Mouse (Mus musculus) CH12.LX (cell line): Measurements from ENCODE around the gene Skor1.

Experiments
- BHLHE40 ChIP-seq: IDR thresholded peaks from 2 replicates; pipeline ENCODE4 v1.6.1; 2011; ENCODE audit warnings: mild to moderate bottlenecking, low read depth, low read length, improper control_type of control experiment
- CTCF ChIP-seq, 2 experiments: IDR thresholded peaks in 1 of 2; conservative IDR thresholded peaks in 1 of 2; 2 replicates each; pipeline ENCODE4 v1.5.1; 2011 to 2012; ENCODE audit warnings: low read depth in 2 of 2, low read length in 2 of 2, improper control_type of control experiment in 1 of 2, inconsistent platforms in 1 of 2, mild to moderate bottlenecking in 1 of 2, moderate library complexity in 1 of 2
- POLR2A ChIP-seq: IDR thresholded peaks from 2 replicates; pipeline ENCODE4 v1.6.1; 2011; ENCODE audit warnings: low read depth, mild to moderate bottlenecking, improper control_type of control experiment, low read length
- USF1 ChIP-seq: IDR thresholded peaks from 2 replicates; pipeline ENCODE4 v1.6.1; 2014; ENCODE audit warnings: low read depth, mild to moderate bottlenecking, inconsistent platforms, low read length, improper control_type of control experiment
- ZC3H11A ChIP-seq: IDR thresholded peaks from 2 replicates; pipeline ENCODE4 v1.6.1; 2012; ENCODE audit warnings: low read depth, mild to moderate bottlenecking, inconsistent platforms, low read length, improper control_type of control experiment
- ZMIZ1 ChIP-seq: IDR thresholded peaks from 2 replicates; pipeline ENCODE4 v1.6.1; 2012; ENCODE audit warnings: low read depth, mild to moderate bottlenecking, inconsistent platforms, low read length, improper control_type of control experiment

DNA sequence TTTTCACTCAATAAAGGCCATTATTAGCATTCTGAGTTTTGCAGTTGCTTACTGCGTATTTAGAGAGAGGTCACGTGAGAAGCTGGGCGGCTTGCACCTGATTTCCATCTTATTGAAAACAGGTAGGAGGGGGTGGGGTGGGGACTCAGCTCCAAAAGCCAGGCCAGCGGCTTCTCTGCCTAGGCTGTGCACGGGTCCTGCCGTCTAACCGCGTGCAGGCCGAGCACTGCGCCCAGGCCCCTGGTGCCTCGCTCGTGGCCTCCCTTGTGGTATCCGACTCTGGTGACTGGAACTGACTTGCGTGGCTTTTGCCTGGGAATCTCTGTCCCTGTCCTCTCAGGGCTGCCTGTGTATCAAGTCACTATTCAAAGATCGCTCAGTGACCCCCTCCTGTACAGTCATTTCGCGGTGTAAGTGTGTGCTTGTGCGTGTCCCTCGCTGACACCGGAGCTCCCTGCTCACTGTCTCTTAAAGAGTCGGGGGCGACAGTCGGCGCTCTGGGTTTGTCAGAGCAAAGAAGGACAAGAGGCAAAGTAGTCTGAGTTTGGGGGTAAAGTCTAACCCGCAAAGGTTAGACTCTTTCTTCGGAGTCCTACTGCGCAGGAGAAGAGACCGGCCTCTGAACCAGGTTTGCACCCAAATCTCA lies 16.7 kb downstream of the Skor1 start:
- TF ChIP-seq CTCF (conservative IDR thresholded peaks at IDR 0.05 in 1 of 2, IDR thresholded peaks at IDR 0.05 in 1 of 2; ENCODE audit: low read depth in 2 of 2, low read length in 2 of 2) (no peak), ZC3H11A (no peak), USF1 (no peak), POLR2A (no peak), ZMIZ1 (no peak), BHLHE40 (peak; percentile 78)
